Mouse (Mus musculus): ENCODE data around the gene Prcc.
A peak's percentile ranks its signal among the peaks of the same experiment; 100 is the strongest.

Gene Prcc

GRCm38 (mm10) chr3:87885281-87886003 lies at the start of gene Prcc:
TSS of gene Prcc (minus strand) at chr3:87885608.
- peak; percentile 100 for DNase-seq (ENCODE audit: low read depth, low spot score)

DNA sequence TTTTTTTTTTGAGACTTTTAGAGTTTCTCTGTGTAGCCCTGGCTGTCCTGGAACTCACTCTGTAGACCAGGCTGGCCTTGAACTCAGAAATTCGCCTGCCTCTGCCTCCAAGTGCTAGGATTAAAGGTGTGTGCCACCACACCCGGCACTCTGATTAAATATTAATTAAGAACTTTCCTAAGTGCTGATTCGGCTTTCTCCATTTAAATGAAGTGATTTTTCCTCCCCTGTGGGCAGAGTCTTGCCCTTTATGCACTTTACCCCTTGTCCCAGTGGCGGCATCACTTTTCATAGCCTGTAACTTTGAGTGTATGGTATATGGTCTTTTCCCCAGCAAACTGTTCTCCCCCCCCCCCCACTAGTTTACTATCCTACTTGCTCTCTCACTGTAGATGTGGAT lies 49.8 kb upstream of the Prcc start:
- DNase-seq (ENCODE audit: low read depth, low spot score) = no peak

- no peak for DNase-seq (ENCODE audit: low read depth, low spot score)
These were observed 49.1 kb upstream of the Prcc start for GRCm38 (mm10) chr3:87934501-87934900.

DNA sequence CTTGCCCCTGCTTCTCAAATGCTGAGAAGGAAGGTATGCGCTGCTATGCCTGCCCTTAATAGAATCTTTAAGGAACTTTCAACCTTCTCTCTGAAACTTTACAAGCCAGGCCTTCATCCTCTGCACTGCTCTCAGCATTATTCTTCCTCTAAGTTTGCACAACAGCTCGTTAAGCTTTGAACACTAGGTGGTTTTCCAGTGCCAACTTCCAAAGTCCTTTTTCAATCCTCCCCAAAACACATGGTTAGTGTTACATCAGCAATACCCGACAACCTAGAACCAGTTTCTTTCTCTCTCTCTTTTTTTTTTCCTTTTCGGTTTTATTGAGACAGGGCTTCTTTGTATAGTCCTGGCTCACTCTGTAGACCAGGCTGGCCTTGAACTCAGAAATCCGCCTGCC lies 48.6 kb upstream of the Prcc start:
- no peak for DNase-seq (ENCODE audit: low read depth, low spot score)

- peak; percentile 98 for DNase-seq (ENCODE audit: low read depth, low spot score)
These were observed 44.8 kb upstream of the Prcc start, which contains the start of the genes Isg20l2 and Rrnad1 for GRCm38 (mm10) chr3:87930078-87930795. TSS of gene Isg20l2 (plus strand) at chr3:87930314. TSS of gene Rrnad1 (minus strand) at chr3:87930717.

- no peak for DNase-seq (ENCODE audit: low read depth, low spot score)
These were observed 44.1 kb upstream of the Prcc start for GRCm38 (mm10) chr3:87929341-87930077.

- DNase-seq (ENCODE audit: low read depth, low spot score) = no peak
These were observed 42.0 kb upstream of the Prcc start for GRCm38 (mm10) chr3:87927452-87927851.

DNA sequence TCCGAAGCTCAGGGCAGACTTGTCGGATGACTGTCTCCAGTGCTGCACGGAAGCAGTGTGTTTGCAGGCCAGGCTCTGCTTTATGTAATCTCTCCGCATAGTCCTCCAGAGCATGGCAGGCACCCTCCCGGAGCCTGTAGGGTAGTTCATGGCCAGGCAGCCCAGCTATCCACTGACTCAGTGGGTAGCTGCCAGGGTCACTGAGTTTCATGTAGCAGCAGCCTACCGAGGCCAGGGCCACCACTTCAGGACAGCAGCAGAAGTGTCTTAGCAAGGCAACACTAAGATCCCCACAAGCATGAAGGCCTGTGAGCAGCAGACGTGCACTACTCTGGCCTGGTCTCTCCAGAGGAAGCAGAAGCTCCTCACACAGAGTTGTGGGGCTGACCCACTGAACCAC lies 39.6 kb upstream of the Prcc start:
- no peak for DNase-seq (ENCODE audit: low read depth, low spot score)

GRCm38 (mm10) chr3:87920270-87920943 lies 35.0 kb upstream of the Prcc start:
- no peak for DNase-seq (ENCODE audit: low read depth, low spot score)

DNA sequence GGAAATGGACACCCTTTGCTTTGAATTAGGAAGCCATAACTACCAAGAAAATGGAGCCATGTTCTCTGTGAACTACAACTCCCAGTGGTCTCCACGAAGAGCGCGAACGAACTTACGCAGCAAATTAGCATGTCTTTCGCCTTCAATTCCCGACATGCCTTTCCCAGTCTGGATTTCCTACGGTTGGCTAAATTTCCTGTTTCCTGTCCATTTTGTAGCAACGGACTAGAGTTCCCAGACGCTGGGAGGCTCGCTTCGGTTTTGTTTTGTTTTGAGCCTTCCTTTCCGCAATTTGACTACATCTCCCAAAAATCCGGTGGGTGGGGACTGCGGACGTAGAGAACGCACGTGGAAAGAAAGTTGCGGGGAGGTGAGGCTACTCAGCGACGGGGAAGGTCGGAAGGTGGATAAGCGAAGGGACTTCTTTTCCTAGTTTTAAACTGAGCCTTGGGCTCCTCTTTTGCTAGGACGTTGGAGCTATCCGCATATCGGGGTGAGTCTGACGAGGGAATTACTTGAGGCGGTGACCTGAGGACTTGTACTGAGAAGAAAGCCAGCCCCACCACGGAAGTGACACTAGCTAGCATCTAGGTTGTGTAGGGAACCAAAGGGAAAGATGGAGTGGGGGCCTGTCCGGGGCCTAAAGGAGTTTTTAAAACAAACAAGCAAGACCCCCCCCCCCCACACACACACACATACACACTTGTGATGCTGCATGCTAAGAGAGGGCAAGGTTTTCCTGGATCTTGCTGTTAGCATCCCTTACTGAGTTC lies 34.1 kb upstream of the Prcc start, which contains the start of gene Mrpl24:
Gene Mrpl24 (plus strand): TSS at position 171 of the 773 bp plus-strand sequence.
- peak; percentile 98 for DNase-seq (ENCODE audit: low read depth, low spot score)

GRCm38 (mm10) chr3:87918551-87918950 lies 33.1 kb upstream of the Prcc start:
- no peak for DNase-seq (ENCODE audit: low read depth, low spot score)

GRCm38 (mm10) chr3:87916990-87917389 lies 31.6 kb upstream of the Prcc start:
- DNase-seq (ENCODE audit: low read depth, low spot score) = no peak

DNA sequence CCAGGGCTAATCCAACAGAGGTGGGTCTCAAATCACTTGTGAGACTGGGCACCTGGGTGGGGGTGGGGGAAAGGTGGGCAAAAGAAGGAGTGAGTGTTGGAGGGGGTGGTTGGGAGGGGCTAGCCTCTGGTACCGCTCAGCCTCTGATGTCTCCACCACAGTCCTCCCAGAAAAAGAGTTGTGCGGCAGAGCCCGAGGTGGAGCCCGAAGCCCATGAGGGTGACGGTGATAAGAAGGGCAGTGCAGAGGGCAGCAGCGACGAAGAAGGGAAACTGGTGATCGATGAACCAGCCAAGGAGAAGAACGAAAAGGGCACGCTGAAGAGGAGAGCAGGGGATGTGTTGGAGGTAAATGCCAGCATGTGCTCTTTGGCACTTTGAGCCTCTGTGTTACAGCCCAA lies 28.5 kb upstream of the Prcc start:
- no peak for DNase-seq (ENCODE audit: low read depth, low spot score)

DNA sequence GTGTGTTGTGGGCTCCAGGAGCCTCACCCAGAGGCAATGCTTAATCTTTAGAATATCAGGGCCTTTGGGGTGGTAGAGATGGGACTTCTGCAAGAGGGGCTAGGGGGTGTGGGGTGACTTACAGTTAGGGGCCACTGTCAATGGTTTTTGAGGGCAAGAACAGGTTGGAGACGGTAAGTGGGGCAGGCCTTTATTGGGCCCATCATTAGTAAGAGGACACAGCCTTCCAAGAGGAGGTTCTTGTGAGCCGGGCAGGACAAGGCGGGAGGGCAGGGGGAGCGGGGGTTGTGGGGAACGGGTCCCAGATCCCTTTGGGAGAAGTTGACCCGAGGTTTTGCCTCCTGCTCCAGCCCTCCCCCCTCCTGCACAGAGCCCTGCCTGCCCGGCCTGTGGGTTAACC lies 28.1 kb upstream of the Prcc start:
- no peak for DNase-seq (ENCODE audit: low read depth, low spot score)

GRCm38 (mm10) chr3:87910573-87911141 lies 25.2 kb upstream of the Prcc start:
- DNase-seq (ENCODE audit: low read depth, low spot score) = no peak

- DNase-seq (ENCODE audit: low read depth, low spot score) = no peak
These were observed 24.5 kb upstream of the Prcc start for GRCm38 (mm10) chr3:87909874-87910273.

DNA sequence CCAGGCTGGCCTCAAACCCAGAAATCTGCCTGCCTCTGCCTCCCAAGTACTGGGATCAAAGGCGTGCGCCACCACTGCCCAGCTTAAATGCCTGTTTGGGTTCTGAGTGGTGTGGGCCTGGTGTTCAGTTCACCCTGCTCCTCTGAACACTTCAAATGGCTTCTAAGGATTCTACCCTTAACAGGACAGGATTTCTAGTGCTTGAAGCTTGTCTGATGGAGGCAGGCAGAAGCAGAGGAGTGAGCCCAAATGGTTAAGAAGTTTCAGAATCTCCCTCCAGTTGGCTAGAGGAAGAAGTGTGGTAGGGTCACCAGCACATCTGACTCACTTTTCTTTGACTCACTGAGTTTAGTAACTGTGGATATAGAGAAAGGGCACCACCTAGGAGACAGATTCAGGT lies 24.0 kb upstream of the Prcc start:
- no peak for DNase-seq (ENCODE audit: low read depth, low spot score)

- DNase-seq (ENCODE audit: low read depth, low spot score) = no peak
These were observed 22.5 kb upstream of the Prcc start for GRCm38 (mm10) chr3:87907906-87908305.

- DNase-seq (ENCODE audit: low read depth, low spot score) = no peak
These were observed 21.8 kb upstream of the Prcc start for GRCm38 (mm10) chr3:87906981-87907857.

GRCm38 (mm10) chr3:87906601-87906980 lies 21.2 kb upstream of the Prcc start:
- no peak for DNase-seq (ENCODE audit: low read depth, low spot score)

Data from telencephalon, adult 2 months (tissue).